Mouse (Mus musculus): ENCODE results near the gene Sds.

- no peak for TF ChIP-seq CTCF (IDR thresholded peaks at IDR 0.05; ENCODE audit: control insufficient read depth, insufficient read depth, low read length)
- TF ChIP-seq POLR2A (IDR thresholded peaks at IDR 0.05; ENCODE audit: borderline replicate concordance, control insufficient read depth, low read depth, low read length), result no peak
Measured at GRCm38 (mm10) chr5:120435731-120436501, 40.4 kb upstream of the Sds start.
